Mouse (Mus musculus) gastrocnemius, postnatal 4 days (tissue): ENCODE measurements at regions not wholly inside any gene's neighbourhood (a gene's known extent, or its start where the extent isn't known, plus 50 kb on each side); places are given as distances from the start of the nearest gene placed in this dataset.
A peak's percentile ranks its signal among the peaks of the same experiment; 100 is the strongest.

Experiments used
- DNase-seq, 2 experiments: peaks; one replicate each; pipeline ENCODE4 v3.0.0; 2021 to 2022; ENCODE audit warnings: low spot score in 2 of 2, mixed read lengths in 2 of 2

- DNase-seq: no peak
Observed at GRCm38 (mm10) chr10:118700115-118700514, 169.9 kb downstream of the Dyrk2 start.

DNA sequence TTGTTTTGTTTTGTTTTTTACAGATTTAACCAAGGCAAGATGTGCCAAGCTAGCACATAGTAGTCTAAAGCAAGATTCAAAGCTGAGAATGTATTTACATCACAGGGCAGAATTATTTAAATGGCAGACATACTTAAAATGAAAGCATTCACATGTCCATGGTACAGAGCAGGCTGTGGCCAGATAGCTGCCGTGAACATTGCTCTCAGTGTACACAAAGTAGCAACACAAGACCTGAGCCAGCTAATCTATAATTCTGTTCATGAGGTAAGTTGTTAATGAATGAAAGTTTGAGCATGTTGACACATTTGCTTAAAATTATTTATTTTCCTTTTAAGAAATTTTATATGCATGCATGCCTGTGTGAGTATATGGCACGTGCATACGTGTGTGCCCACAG lies 164.0 kb downstream of the Dyrk2 start:
- no peak for DNase-seq

DNA sequence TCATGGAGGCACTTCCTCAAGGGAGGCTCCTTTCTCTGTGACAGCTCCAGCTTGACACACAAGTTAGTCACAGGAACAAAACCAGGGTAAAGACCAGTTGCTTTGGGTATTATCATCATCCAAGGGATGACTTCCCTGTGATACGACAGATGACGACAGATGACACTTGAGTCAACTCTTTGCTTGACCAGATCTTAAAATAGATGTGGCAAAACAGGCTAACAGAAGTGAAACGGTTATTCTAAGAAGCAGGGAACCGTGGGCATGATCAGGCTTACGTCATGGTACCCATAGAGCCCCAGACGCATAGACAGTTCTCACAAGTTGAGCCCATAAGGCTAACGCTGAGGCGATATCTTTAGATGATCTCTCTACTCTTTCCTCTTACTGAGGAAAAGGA lies 160.3 kb downstream of the Dyrk2 start:
- no peak for DNase-seq

GRCm38 (mm10) chr10:118711529-118711928 lies 158.5 kb downstream of the Dyrk2 start:
- DNase-seq: no peak

DNA sequence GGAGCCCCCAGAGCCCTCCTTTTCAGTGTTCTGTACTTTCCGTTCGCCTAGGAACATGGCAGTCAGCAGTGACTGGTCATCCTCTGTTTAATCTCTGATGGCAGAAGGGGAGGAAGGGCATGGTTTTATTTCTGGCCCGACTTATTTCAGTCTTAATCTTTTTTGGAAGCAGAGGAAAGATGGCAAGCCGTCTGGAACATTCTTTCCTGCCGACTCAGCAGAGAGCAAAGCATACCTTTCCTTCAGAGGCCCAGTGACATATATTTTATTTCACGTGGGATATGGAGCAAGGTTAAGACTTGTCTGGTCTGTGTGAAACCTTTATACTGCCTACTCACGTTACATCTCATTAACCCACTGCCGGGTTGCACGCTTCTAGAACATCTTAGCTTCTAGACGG lies 158.1 kb downstream of the Dyrk2 start:
- DNase-seq: no peak

DNA sequence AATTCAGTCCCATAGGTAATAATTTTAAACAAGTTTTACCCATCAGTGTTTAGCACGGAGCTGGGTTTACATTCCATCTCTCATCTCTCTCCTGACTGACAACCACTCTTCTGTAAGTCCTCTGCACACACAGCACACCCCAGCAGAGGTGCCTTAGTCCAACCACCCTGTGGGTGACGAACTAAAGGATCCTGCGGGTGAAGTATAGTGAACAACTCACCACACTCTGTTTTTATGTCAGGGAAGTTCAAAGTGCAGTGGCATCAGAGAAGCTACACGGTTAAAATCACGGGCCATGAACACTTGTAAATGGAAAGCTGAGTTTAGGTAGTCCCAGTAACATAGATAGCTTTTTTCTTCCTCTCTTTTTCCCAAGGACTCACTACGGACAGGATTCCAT lies 157.1 kb downstream of the Dyrk2 start:
- DNase-seq: no peak

DNA sequence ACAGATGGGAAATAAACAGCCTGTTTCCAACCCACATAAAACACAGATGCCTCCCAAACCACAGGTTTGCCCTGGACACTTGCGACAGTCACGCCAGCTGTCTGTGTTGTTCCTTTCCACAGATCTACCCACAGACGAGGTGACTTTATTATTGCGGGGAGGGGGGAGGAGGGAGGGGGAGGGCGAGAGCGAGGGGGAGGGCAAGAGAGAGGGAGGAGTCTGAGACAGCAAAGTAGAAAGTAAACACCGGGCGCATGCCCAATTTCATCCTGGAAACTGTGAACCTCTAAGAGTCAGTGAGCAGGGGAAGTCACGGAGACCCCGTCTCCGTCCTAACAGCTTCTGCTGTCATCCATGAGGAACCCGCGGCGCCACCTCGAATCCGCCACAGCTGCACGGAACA lies 155.8 kb downstream of the Dyrk2 start:
- DNase-seq: no peak

GRCm38 (mm10) chr10:118714595-118714994 lies 155.4 kb downstream of the Dyrk2 start:
- no peak for DNase-seq

GRCm38 (mm10) chr10:118720630-118721029 lies 149.4 kb downstream of the Dyrk2 start:
- DNase-seq: no peak

- DNase-seq: peak in 1 of 2 experiments; percentile 31
Observed at GRCm38 (mm10) chr10:118722132-118722551, 147.9 kb downstream of the Dyrk2 start.

DNA sequence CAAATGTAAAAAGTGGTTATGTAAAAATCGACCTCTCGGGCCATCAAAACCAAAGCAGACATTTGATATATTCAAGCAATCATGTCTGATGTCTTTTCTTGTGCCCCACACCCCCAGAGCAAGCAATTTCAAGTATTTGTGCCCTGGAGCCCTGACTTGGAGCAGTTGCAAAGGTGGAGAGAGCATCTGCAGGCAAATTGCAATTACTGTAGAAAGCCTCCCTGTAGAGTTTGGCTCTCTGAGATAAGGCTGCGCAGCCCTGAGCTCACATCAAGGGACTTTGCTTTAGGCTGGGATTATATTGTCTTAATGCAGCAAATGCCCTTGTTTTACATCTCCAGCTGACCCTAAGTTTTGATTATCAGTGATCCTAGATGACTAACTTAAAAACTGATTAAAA lies 147.3 kb downstream of the Dyrk2 start:
- DNase-seq: no peak

DNA sequence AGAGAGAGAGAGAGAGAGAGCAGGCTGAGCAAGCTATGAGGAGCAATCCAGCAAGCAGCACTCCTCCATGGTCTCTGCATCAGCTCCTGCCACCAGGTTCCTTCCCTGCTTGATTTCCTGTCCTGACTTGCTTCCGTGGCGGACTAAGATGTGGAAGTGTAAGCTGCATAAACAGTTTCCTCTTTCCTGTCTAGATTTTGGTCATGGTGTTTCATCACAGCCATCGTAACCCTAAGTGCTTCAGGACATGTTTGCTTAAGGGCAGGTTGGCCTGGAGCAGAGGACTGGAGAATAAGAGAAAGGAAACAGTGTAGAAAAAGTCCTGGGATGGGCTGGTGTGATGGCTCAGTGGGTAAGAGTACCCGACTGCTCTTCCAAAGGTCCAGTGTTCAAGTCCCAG lies 133.9 kb downstream of the Dyrk2 start:
- no peak for DNase-seq

DNA sequence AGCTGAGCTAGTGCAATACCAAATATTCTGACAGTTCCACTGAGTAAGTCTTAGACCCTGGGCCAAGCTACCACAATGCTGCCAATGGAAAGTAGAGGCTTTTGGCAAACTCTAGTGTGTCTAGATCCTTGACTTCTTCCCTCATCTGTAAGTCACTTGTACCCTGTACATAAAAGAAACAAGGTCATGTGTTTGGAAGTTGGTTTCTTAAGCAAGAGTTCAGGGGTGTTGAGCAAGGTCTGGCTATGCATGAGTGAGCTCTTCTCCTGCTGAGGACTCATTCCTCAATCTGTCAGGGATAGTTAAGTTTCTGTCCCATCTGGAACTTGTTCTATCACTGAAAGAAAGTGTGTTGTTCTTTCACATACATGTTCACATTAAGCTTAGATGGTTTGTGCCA lies 132.9 kb downstream of the Dyrk2 start:
- no peak for DNase-seq

DNA sequence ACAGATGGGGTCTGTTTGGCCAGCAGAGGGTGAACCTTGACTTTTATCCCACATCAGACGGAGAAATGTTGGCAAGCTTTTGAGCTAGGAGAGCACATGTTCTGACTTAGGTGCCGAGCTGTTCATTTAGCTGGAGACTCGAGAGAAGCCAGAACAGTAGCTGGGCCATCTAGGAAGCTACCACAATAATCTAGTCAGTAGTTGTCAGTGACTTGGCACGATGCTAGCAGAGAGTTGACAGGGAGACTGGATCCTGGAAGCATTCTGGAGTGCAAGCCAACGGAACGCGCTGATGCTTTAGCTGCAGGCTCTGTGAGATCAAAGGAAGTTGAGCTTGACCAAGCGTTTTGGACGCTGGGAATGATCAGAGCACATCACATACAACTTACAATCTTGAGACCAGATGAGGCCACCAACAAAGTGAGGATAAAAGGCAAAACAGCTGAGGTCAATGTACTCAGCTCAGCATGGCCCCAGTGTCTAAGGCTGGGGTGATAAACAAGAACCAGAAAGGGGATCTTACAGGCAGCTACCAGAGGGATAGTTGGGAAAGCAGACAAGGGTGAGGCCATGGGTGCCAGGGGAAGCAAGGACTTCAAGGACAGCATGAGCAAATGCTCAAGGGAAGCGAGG lies 130.0 kb downstream of the Dyrk2 start:
- DNase-seq: no peak

- DNase-seq: no peak
Observed at GRCm38 (mm10) chr10:118743831-118744230, 126.2 kb downstream of the Dyrk2 start.

GRCm38 (mm10) chr10:118746719-118747395 lies 123.2 kb downstream of the Dyrk2 start:
- no peak for DNase-seq

- no peak for DNase-seq
Observed at GRCm38 (mm10) chr10:118749039-118749438, 121.0 kb downstream of the Dyrk2 start.

- no peak for DNase-seq
Observed at GRCm38 (mm10) chr10:118749756-118750155, 120.3 kb downstream of the Dyrk2 start.

DNA sequence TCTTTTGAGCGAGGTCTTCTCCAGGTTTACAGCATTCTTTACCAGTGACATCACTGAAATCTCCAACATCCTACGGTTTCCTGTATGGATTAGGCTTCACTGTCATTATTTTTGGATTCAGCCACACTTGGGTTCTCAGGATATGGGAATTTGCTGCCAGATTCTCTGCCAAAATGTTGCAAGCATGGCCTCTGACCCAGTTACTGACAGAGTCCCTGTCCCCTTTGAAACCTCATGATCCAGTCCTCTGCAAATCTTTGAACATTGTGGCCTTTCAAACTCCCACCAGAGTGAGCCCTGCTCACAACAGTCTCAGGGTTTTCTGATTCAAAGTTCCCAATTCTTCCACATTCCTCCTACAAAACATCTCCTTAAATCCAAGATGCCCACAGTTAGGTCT lies 118.9 kb downstream of the Dyrk2 start:
- DNase-seq: no peak

- DNase-seq: no peak
Observed at GRCm38 (mm10) chr10:118753061-118753775, 116.8 kb downstream of the Dyrk2 start.

DNA sequence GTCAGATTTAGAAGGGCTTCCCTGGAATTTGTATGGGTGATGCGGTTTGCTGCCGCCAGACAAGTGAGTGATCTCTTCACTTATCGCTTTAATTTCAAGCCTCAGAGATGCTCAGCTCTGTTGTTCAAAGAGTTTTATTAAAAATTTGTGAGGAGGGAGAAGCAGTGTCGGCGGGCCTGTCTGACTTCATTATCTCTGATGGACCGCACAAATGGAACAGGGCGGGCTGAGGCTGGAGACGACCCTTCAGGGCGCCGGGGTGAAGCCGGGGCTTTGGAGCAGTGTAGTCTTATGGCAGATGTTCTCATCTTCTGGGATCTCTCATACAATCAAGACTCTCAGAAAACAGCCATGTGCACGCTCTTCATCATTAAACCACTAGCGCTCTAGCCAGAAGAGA lies 115.2 kb downstream of the Dyrk2 start:
- DNase-seq: no peak

DNA sequence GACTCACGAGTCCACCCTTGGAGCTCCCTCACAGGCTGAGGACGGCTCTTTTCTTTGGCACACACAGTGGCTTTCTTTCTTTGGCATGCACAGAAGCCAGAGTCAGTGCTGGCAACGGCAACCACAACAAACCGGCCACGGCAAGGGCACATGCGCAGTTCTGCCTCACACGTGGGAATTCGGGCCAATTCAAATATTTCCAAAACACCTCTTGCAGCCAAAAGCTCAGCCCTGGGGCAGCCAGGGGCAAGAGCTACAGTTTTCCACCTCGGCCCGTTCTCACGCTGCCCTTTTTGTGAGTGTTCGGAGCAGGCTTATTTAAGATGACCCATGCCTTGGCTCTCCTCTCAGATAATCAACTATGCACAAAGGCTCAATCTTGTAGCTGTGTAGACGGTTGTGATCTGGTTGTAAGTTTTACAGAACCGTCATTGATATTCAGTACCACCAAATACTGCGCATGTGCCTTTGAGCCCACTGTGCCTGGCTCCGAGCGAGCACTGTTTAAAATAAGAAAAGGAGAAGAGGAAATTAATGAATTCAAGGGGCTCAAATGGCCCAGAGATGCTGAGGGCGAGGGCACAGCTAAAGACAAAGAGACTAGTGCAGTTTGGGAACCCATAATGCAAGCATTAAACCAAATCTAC lies 111.1 kb downstream of the Dyrk2 start:
- peak; percentile 20 to 42 for DNase-seq
